Mouse (Mus musculus) liver, embryonic 15.5 days (tissue): Measurements from ENCODE around the gene Ncbp2. TPM values are rescaled to one million over a fixed set of nuclear protein-coding genes. Genes with fewer than 3 reads are reported as not detected.

ENCODE experiments used
- ATAC-seq: fragments of 200-750 bp; cut with Nextera tagmentation; 2 replicates; pipeline ENCODE4 v1.8.0; 2017; ENCODE audit warnings: moderate number of reproducible peaks, mild to moderate bottlenecking, moderate library complexity; ENCODE audit not compliant: insufficient read depth
- H3K27ac ChIP-seq: fragments of 300-500 bp; sonication (generic); replicated peaks from 2 replicates; pipeline ENCODE4 v1.5.1; 2015; ENCODE audit warnings: mild to moderate bottlenecking, inconsistent platforms
- H3K27me3 ChIP-seq: fragments of 300-500 bp; sonication (generic); 2 replicates; pipeline ENCODE4 v1.6.1; 2015; ENCODE audit warnings: mild to moderate bottlenecking, inconsistent platforms
- H3K36me3 ChIP-seq: fragments of 300-500 bp; sonication (generic); replicated peaks from 2 replicates; pipeline ENCODE4 v1.6.1; 2015; ENCODE audit warnings: moderate library complexity, mild to moderate bottlenecking, inconsistent platforms
- H3K4me1 ChIP-seq: fragments of 300-500 bp; sonication (generic); replicated peaks from 2 replicates; pipeline ENCODE4 v1.6.1; 2015; ENCODE audit warnings: inconsistent platforms
- H3K4me2 ChIP-seq: fragments of 300-500 bp; sonication (generic); 2 replicates; pipeline ENCODE4 v1.6.1; 2015; ENCODE audit warnings: moderate library complexity, mild to moderate bottlenecking, inconsistent platforms
- H3K4me3 ChIP-seq: fragments of 300-500 bp; sonication (generic); replicated peaks from 2 replicates; pipeline ENCODE4 v1.5.1; 2015; ENCODE audit warnings: mild to moderate bottlenecking, inconsistent platforms
- H3K9ac ChIP-seq: fragments of 300-500 bp; sonication (generic); 2 replicates; pipeline ENCODE4 v1.6.1; 2015; ENCODE audit warnings: moderate library complexity, mild to moderate bottlenecking, inconsistent platforms
- H3K9me3 ChIP-seq: fragments of 300-500 bp; sonication (generic); replicated peaks from 2 replicates; pipeline ENCODE4 v1.6.1; 2016; ENCODE audit warnings: inconsistent platforms
- WGBS: fragments of 180-500 bp; shearing (Covaris S2); methylation state at CpG from one replicate; pipeline ENCODE4 v1.1.7; 2015; ENCODE audit warnings: mixed read lengths; ENCODE audit not compliant: insufficient replicate concordance; 5-methylcytosine and 5-hydroxymethylcytosine counted together
- polyA plus RNA-seq: library from polyadenylated mRNA; unstranded; fragments of >200 nt; fragmentation: Nextera tagmentation; extraction: Ambion mirVana; gene quantifications from 2 replicates; pipeline ENCODE4 v1.2.1, GENCODE M21; 2015

Ncbp2 gene
- polyA plus RNA-seq: 27.5 and 28.3 TPM in 2 replicates

DNA sequence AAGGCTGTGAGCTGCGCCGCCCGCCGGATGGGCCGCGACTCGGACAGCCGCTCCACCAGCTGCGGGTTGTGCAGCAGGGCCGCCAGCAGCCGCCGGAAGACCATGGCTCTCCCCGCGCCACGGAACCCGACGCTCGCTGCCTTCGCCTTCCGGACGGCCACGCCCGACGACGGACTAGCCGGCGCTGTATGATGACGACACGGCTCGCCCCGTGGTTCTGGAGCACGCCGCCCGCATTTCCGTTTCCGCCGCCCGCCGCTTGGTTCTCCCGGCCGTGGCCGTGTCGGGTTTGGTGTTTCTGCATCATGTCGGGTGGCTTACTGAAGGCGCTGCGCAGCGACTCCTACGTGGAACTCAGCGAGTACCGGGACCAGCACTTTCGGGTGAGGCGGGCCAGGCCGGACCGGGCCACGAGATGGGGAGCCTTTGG, at the start of gene Ncbp2, which contains the start of gene 0610012G03Rik:
Ncbp2 (plus strand) TSS at position 169 of the 430 bp plus-strand sequence.
0610012G03Rik (minus strand) TSS at position 150 of the 430 bp plus-strand sequence.
- H3K9me3 ChIP-seq: no peaks in the 10 kb centered on the region
- WGBS: under 1% methylated on average over 49 of the region's 55 CpGs

DNA sequence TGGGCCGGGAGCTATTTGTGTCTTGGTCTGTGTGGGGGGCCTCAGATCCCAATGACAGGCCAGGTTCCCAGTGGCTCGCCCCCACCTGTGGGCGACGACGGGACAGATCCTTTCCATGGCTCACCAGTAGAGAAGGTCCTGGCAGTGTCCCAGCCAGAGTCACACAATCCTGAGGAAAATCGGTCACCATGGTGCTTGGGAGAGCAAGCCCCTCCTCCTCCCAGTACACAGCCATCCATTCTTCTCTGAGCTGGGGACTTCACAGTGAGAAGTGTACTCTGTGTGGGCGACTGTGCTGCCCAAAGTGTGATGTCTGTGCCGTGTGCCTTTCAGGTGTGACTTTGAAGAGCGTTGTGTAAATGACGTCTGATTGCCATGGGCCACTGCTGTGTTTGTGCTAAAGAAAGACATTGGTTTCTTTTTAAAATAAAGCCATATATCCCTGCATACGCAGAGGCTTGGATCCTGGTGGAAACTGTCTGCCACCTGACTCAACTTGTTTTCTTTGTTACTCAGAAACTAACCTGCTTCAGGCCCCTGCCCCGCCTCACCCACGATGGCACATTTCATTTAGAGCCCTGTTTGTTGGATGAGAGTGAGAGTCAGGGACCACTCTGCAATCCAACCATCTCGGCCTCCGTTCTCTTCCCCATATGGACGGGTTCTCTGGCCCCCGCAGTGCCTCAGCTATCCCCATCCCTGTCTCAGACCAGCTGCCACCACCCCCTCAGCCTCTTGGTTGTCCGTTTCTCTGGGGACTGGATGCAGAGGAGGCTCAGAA, 49.6 kb upstream of the Ncbp2 start:
- Histone ChIP-seq H3K9ac (no peak overlapping the region), H3K4me2 (no peak overlapping the region), H3K9me3 (no peaks in the 10 kb centered on the region), H3K4me3 (no peak overlapping the region), H3K36me3 (no peaks in the 10 kb centered on the region), H3K27me3 (no peaks in the 10 kb centered on the region; the same call in 1 of the 2 replicates), H3K4me1 (peaks cover 5% of the 10 kb centered on the region), H3K27ac (no peak overlapping the region)
- no peak for ATAC-seq
- 69% methylated on average over 18 of the region's 18 CpGs for WGBS

More for the DNA sequence above, at the start of gene Ncbp2, which contains the start of gene 0610012G03Rik:
- Histone ChIP-seq H3K27ac (peak within 1 kb of the TSS; percentile 85), H3K4me2 (peak within 1 kb of the TSS; percentile 82), H3K27me3 (no peaks in the 10 kb centered on the region), H3K36me3 (peaks cover 19% of the 10 kb centered on the region), H3K9ac (peak within 1 kb of the TSS; percentile 89), H3K4me3 (peak within 1 kb of the TSS; percentile 96), H3K4me1 (peaks cover 56% of the 10 kb centered on the region)
- peak; percentile 87 for ATAC-seq

DNA sequence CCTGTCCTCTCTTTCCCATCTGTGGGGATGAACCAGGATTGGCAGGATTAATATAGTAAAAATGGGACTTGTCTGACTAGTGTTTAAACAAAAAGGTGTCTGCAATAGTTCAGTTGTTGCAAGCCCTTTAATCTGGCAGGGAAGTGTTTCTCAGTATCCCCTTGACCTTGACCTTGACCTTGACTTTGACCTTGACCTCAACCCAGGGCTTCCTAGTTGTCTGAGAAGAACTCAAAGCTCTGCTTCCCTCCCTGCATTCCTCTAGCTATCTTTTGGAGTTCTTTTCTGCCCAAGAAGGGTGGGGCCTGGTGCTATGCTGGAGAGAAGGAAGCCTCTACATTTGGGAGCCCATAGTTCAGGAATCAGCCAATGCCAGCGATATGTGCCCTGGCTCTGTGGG, 46.4 kb upstream of the Ncbp2 start:
- Histone ChIP-seq H3K4me1 (peaks cover 15% of the 10 kb centered on the region), H3K4me3 (no peak overlapping the region), H3K36me3 (no peaks in the 10 kb centered on the region), H3K27me3 (peaks cover 8% of the 10 kb centered on the region), H3K9me3 (no peaks in the 10 kb centered on the region), H3K4me2 (no peak overlapping the region), H3K9ac (no peak overlapping the region), H3K27ac (no peak overlapping the region)
- WGBS: 74% methylated on average over 1 of the region's 1 CpGs
- no peak for ATAC-seq

DNA sequence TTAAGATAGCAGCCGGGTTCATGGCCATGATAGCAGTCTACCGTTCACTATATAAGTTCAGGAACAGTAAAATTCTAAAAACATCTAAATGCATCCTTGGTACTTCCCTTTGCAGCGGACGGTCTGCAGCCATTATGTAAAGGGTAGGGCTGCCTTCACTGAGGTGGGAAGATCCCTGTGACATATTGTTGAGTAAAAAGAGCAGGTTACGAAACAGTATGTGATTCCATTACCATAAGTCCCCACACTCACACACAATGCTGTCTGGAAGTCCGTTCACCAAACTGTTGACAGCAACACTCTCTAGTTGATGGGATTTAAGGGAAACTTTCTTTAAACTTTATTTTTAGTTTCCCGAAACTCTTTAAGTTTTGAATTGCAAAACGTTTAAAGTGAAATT, 45.1 kb upstream of the Ncbp2 start:
- no peak overlapping the region for H3K27ac ChIP-seq
- H3K4me3 ChIP-seq: no peak overlapping the region

DNA sequence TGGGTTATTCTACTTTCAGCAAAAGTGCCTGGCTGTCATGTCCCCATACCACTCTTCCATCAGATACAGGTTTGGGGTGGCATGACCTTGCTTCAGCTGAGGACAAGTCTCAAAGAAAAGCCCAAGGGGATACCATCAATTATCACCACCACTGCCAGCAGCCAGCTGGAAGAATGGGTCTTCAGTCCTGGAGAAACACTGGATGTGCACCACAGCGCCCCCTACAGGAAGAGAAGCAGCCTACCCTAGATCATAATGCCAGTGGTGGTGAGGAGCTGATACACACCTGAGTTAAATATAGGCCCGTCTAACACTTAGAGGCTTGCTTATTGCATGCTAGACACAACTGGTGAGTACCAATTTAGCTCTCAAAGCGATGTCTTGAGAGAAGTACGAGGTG, 43.0 kb upstream of the Ncbp2 start:
- H3K27me3 ChIP-seq: peaks cover 12% of the 10 kb centered on the region; the same call in 1 of the 2 replicates
- no peak overlapping the region for H3K9ac ChIP-seq
- no peaks in the 10 kb centered on the region for H3K9me3 ChIP-seq
- no peak for ATAC-seq
- no peak overlapping the region for H3K4me2 ChIP-seq
- H3K4me1 ChIP-seq: peaks cover 12% of the 10 kb centered on the region
- no peak overlapping the region for H3K4me3 ChIP-seq
- H3K27ac ChIP-seq: no peak overlapping the region
- no peaks in the 10 kb centered on the region for H3K36me3 ChIP-seq
- 54% methylated on average over 4 of the region's 4 CpGs for WGBS

More for the DNA sequence above, 45.1 kb upstream of the Ncbp2 start:
- Histone ChIP-seq H3K36me3 (no peaks in the 10 kb centered on the region), H3K4me1 (peaks cover 12% of the 10 kb centered on the region), H3K27me3 (peaks cover 8% of the 10 kb centered on the region; the same call in 1 of the 2 replicates), H3K9me3 (no peaks in the 10 kb centered on the region), H3K4me2 (no peak overlapping the region), H3K9ac (no peak overlapping the region)
- WGBS: 64% methylated on average over 8 of the region's 8 CpGs
- no peak for ATAC-seq

DNA sequence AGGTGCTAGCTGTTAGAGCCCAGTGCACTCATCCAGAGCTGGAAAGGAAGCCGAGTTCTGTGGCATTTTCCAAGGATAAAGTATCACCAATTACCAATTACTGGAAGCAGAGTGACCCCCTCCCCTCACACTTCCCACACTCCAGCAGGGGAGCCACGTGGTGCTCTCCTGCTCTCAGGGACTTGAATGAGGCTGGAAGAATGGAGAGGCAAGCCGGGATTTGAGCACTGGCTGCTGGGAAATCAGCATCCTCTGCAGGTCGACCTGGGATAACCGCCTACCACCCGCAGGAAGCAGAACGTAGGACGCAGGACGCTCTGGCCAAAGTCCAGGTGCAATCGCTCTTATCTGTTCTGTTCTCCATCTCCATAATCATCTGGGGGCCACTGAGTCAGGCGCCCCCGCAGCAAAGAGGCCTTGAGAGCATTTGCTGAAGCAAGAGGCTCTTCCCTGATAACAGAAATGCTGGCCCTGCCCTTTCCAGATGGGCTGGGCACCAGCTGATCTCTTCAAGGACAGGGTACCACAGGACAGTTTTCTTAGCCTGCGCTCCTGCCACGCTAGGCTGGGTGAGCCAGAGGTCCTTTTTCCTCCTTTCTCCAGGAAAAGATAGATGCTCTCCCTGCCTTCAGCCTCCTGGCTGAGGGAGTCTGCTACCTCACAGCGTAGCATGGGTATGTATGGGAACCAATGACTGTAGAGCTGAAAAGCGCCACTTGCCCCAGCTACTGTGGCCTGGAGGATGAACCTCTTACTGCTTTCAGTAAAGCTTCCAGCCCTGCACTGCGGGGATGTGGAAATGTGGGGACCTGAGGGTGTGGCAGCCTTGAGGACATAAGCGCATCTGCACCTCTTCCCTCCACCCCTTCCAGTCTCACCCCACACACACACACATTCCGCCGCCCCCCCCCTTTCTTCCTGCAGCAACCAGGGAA, 42.2 kb upstream of the Ncbp2 start:
- Histone ChIP-seq H3K4me1 (peaks cover 12% of the 10 kb centered on the region), H3K36me3 (no peaks in the 10 kb centered on the region), H3K4me3 (no peak overlapping the region), H3K9ac (no peak overlapping the region), H3K27me3 (peaks cover 12% of the 10 kb centered on the region; the same call in 1 of the 2 replicates), H3K9me3 (no peaks in the 10 kb centered on the region), H3K4me2 (peak overlapping the region; percentile 49), H3K27ac (no peak overlapping the region)
- no peak for ATAC-seq
- WGBS: 31% methylated on average over 20 of the region's 20 CpGs

DNA sequence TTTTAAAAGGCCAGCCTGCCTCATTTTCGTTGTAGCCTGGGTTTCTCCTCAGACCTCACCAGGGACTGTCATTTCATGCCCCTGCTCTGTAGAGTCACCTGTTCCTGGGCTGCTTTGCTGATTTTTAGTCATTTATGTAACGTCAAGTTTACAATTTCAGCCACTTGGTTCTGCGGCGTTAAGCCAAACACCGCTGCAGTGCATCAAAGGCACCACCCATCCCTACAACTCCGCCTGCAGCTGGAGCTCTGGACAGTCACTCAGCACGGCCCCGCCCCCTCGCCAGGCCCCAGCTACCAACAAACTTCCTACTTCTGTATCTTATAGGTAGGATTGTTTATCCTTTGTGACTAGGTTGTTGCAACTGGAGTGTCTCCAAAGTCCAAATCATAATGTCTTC, 41.4 kb upstream of the Ncbp2 start:
- no peak for ATAC-seq
- WGBS: 10% methylated on average over 9 of the region's 9 CpGs
- peak overlapping the region; percentile 49 for H3K4me2 ChIP-seq
- H3K27me3 ChIP-seq: peaks cover 12% of the 10 kb centered on the region; the same call in 1 of the 2 replicates
- H3K9me3 ChIP-seq: no peaks in the 10 kb centered on the region
- no peaks in the 10 kb centered on the region for H3K36me3 ChIP-seq
- no peak overlapping the region for H3K4me3 ChIP-seq
- H3K4me1 ChIP-seq: peaks cover 12% of the 10 kb centered on the region
- H3K9ac ChIP-seq: no peak overlapping the region
- no peak overlapping the region for H3K27ac ChIP-seq

DNA sequence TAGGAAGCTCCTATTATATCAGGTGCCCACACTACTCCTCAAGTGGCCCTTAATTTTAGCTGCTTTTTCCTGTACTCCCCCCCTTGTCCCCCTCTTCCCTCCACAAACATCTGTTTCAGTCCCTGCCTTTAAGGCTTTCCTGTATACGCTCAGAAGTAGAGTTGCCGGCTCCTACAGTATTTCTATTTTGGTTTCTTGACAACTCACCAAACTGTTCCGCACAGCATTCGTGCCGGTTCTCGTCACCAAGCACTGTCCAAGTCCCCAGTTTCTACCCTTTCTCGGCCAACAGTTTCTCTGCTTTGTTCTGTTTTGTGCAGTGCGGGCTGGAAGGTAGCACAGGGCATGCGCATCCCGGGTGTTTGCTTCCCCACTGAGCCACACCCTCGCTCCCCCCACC, 39.4 kb upstream of the Ncbp2 start:
- Histone ChIP-seq H3K27ac (no peak overlapping the region), H3K27me3 (peaks cover 12% of the 10 kb centered on the region; the same call in 1 of the 2 replicates), H3K9ac (no peak overlapping the region), H3K4me2 (no peak overlapping the region), H3K4me3 (no peak overlapping the region), H3K9me3 (no peaks in the 10 kb centered on the region), H3K4me1 (peaks cover 12% of the 10 kb centered on the region), H3K36me3 (no peaks in the 10 kb centered on the region)
- WGBS: 54% methylated on average over 11 of the region's 11 CpGs
- no peak for ATAC-seq

DNA sequence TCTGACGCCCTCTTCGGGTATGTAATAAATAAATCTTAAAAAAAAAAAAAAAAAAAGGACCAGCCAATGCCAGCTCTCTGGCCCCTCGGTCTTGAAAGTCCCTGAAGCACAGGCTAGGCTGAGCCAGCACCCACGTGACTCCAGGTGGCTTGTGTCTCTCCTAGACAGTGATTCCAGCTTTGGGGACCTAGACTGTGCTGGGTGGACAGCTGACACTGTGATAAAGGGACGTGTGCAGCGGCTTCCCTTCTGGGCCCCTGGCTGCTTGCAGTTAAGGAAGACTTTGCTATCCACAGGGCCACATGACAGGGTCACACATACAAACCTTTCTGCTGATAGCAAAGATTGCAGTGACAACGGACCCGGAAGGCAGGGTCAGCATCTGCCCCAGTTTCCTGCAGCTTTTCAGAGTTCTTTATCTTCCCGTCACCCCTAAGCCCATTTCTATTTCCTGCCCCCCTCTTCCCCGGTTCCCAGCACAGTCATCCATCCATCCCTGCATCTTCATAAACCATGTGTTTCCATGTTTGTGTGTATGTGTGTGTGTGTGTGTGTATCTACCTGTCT, 37.9 kb upstream of the Ncbp2 start:
- Histone ChIP-seq H3K9ac (no peak overlapping the region), H3K27me3 (peaks cover 12% of the 10 kb centered on the region; the same call in 1 of the 2 replicates), H3K4me1 (peaks cover 12% of the 10 kb centered on the region), H3K27ac (no peak overlapping the region), H3K36me3 (no peaks in the 10 kb centered on the region), H3K4me3 (no peak overlapping the region), H3K9me3 (no peaks in the 10 kb centered on the region), H3K4me2 (no peak overlapping the region)
- 26% methylated on average over 10 of the region's 10 CpGs for WGBS
- no peak for ATAC-seq

DNA sequence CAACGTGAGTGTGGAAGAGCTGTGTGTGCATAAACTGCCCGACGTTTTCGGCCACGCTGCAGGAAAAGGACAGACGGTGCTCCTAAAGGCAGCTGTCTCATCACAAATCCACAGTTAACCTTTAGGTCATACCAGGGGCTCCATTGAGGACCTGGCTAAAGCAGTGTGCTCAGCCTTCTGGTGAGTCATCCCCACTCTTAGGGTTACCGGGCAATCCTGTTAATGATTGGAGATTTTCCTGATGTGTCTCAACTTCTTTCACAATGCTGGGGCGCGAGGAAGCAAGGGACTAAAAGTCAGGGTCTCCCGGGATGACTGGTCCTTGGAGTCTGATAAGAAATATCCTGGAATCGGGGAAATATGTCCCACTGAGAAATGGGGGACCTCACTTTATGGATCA, 30.5 kb upstream of the Ncbp2 start:
- Histone ChIP-seq H3K36me3 (no peaks in the 10 kb centered on the region), H3K4me1 (peaks cover 4% of the 10 kb centered on the region), H3K9me3 (no peaks in the 10 kb centered on the region), H3K27ac (no peak overlapping the region), H3K4me2 (peak overlapping the region; percentile 48), H3K4me3 (no peak overlapping the region), H3K27me3 (no peaks in the 10 kb centered on the region; the same call in 1 of the 2 replicates), H3K9ac (no peak overlapping the region)
- ATAC-seq: no peak
- WGBS: 47% methylated on average over 11 of the region's 11 CpGs
